Mouse (Mus musculus) forebrain, embryonic 11.5 days (tissue): ENCODE data around the gene Vezt. TPM values are rescaled to one million over a fixed set of nuclear protein-coding genes. Genes with fewer than 3 reads are reported as not detected.

Source experiments
- ATAC-seq: fragments of 200-750 bp; cut with Nextera tagmentation; replicated peaks from 2 replicates; pipeline ENCODE4 v1.8.0; 2017; ENCODE audit warnings: moderate TSS enrichment; ENCODE audit not compliant: low FRiP score
- DNase-seq: peaks from one replicate; pipeline ENCODE4 v3.0.0-alpha.2; 2017; ENCODE audit warnings: low spot score
- H3K27ac ChIP-seq: fragments of 300-500 bp; sonication (generic); 2 replicates; pipeline ENCODE4 v1.5.1; 2014; ENCODE audit warnings: low read depth, low read length
- H3K27me3 ChIP-seq: fragments of 300-500 bp; sonication (generic); 2 replicates; pipeline ENCODE4 v1.6.1; 2014; ENCODE audit warnings: mild to moderate bottlenecking, low read length, mixed read lengths; ENCODE audit not compliant: control insufficient read depth, insufficient read depth
- H3K36me3 ChIP-seq: fragments of 300-500 bp; sonication (generic); 2 replicates; pipeline ENCODE4 v1.6.1; 2014; ENCODE audit warnings: mild to moderate bottlenecking, low read length, moderate library complexity, mixed read lengths; ENCODE audit not compliant: control insufficient read depth, insufficient read depth
- H3K4me1 ChIP-seq: fragments of 300-500 bp; sonication (generic); replicated peaks from 2 replicates; pipeline ENCODE4 v1.6.1; 2014; ENCODE audit warnings: low read length, mixed read lengths; ENCODE audit not compliant: control insufficient read depth, insufficient read depth
- H3K4me2 ChIP-seq: fragments of 300-500 bp; sonication (generic); 2 replicates; pipeline ENCODE4 v1.6.1; 2014; ENCODE audit warnings: low read depth, mild to moderate bottlenecking, low read length, moderate library complexity, mixed read lengths; ENCODE audit not compliant: severe bottlenecking
- H3K4me3 ChIP-seq: fragments of 300-500 bp; sonication (generic); 2 replicates; pipeline ENCODE4 v1.5.1; 2014; ENCODE audit warnings: low read depth, low read length
- H3K9ac ChIP-seq: fragments of 300-500 bp; sonication (generic); 2 replicates; pipeline ENCODE4 v1.6.1; 2014; ENCODE audit warnings: low read length
- H3K9me3 ChIP-seq: fragments of 300-500 bp; sonication (generic); 2 replicates; pipeline ENCODE4 v1.6.1; 2016; ENCODE audit warnings: low read length, mixed read lengths; ENCODE audit not compliant: control insufficient read depth
- WGBS: fragments of 180-500 bp; shearing (Covaris S2); extraction: QIAGEN DNeasy Blood & Tissue Kit; methylation state at CpG from one replicate; pipeline ENCODE4 v1.1.7; 2014; 5-methylcytosine and 5-hydroxymethylcytosine counted together
- polyA plus RNA-seq: library from polyadenylated mRNA; unstranded; fragments of >200 nt; fragmentation: Nextera tagmentation; extraction: Ambion mirVana; gene quantifications from 2 replicates; pipeline ENCODE4 v1.2.1, GENCODE M21; 2014

Gene Vezt
- polyA plus RNA-seq, 1 experiment from 2014 or later = 46.6 TPM

DNA sequence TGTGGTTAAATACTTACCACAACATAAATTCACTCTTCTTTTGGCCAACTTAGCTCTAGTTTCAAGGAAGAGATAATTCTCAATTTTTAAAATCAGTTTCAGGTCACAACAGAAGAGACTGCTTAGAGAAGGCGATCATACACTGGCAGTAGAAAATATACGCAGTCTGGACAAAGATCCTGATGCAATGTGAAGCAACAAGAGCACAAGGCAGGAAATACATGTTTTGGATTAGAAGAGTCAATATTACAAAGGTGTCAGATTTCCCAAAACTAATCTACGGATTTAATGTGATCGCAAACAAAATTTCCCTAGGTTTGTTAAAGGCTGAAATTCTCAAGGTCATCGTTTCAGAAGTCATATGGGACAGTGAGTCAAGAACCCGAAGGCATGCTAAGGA, 4.5 kb downstream of the Vezt start:
- WGBS = 96% methylated on average over 6 of the region's 6 CpGs
- ATAC-seq (no peak), DNase-seq (no peak)
- Histone ChIP-seq H3K27me3 (no peaks in the 10 kb centered on the region), H3K4me3 (no peak overlapping the region), H3K27ac (no peak overlapping the region), H3K9me3 (no peaks in the 10 kb centered on the region), H3K4me1 (peaks cover 5% of the 10 kb centered on the region; the same call in 1 of the 2 replicates), H3K4me2 (no peak overlapping the region), H3K9ac (no peak overlapping the region), H3K36me3 (no peaks in the 10 kb centered on the region)

DNA sequence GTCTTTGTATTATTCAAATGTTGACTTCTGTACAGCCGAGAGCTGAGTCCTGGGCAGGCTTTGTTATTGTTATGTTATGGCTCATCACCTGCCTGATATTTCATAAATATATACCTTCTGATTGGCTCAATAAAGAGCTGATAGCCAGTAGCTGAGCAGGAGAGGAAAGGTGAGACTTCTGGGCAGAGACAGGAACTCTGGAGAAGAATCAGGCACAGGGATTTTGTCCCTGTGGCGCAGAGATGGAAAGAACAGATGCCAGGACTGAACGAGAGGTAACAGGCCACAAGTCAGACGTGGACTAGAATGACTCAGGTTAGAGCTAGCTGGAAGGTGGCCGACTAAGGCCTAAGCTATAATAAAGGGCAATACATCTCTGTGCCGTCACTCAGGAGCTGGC, 7.1 kb downstream of the Vezt start:
- no peak overlapping the region for H3K9ac ChIP-seq
- H3K36me3 ChIP-seq = no peaks in the 10 kb centered on the region
- H3K27me3 ChIP-seq = no peaks in the 10 kb centered on the region
- no peak overlapping the region for H3K27ac ChIP-seq
- H3K4me2 ChIP-seq = no peak overlapping the region
- 87% methylated on average over 6 of the region's 6 CpGs for WGBS
- ATAC-seq (no peak), DNase-seq (no peak)
- peaks cover 5% of the 10 kb centered on the region; the same call in 1 of the 2 replicates for H3K4me1 ChIP-seq
- no peak overlapping the region for H3K4me3 ChIP-seq
- no peaks in the 10 kb centered on the region for H3K9me3 ChIP-seq

DNA sequence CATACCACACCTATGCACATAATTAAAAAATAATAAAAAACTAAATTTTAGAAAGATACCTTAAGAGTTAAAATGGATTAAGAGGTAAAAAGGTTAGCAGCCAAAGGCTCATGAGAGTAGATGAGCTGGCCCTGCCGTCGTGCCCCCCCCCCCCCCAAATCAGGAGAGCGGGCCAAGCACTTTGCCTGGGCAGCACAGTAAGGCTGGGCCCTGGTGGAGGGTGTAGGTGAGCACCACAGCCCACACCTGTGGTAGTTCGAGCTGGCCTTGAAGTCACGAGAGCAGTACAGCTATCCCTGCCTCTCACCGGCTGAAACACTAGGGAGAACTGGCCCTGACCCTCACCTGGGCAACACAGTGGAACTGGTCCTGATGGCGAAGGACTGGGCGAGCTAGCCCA, 10.5 kb downstream of the Vezt start:
- Histone ChIP-seq H3K4me1 (no peaks in the 10 kb centered on the region), H3K27me3 (no peaks in the 10 kb centered on the region), H3K4me3 (no peak overlapping the region), H3K9ac (no peak overlapping the region), H3K4me2 (no peak overlapping the region), H3K27ac (no peak overlapping the region), H3K9me3 (no peaks in the 10 kb centered on the region), H3K36me3 (no peaks in the 10 kb centered on the region)
- DNase-seq (no peak), ATAC-seq (no peak)
- WGBS = 90% methylated on average over 8 of the region's 8 CpGs

DNA sequence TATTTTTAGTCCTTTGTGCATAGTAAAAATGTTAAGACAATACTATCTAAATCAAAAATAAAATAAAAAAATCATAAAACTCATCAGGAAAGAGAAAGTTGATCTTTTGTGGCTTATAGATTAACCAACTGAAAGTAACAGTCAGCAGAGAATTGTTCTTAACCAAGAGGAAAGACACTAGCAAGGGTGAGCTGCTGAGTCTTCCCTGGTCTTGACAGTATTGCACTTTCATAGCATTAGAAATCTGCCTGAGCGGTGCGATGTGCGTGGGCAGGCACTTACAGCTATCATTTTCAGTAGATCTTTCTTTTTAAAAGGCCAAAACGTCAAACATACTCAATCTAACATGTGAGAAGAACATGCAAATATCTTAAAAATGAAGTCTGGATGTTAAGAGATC, 14.6 kb downstream of the Vezt start:
- H3K4me2 ChIP-seq = no peak overlapping the region
- H3K9ac ChIP-seq = no peak overlapping the region
- no peak for DNase-seq
- no peaks in the 10 kb centered on the region for H3K36me3 ChIP-seq
- ATAC-seq = no peak
- H3K4me1 ChIP-seq = no peaks in the 10 kb centered on the region
- no peak overlapping the region for H3K4me3 ChIP-seq
- 92% methylated on average over 4 of the region's 4 CpGs for WGBS
- H3K9me3 ChIP-seq = no peaks in the 10 kb centered on the region
- no peak overlapping the region for H3K27ac ChIP-seq
- no peaks in the 10 kb centered on the region for H3K27me3 ChIP-seq

DNA sequence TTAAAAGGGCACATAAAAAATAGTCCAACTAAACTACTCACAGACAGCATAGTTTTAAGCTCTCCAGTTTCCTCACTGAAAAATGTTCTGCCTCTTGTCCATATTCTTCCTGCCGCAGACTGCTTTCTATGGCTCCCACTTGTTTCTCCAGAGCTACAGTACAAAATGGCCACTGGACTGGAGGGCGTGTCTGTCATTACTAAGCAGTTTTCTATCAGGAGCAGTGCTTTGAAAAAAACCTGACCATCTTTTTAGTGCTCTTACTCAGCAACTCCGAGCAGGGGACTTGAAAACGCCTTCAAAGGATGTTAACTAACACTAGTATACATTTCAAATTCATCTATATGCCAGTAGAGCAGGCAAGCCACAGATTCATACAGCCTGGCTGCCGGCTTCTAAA, 15.0 kb downstream of the Vezt start:
- no peak overlapping the region for H3K27ac ChIP-seq
- no peaks in the 10 kb centered on the region for H3K4me1 ChIP-seq
- H3K9ac ChIP-seq = no peak overlapping the region
- no peak overlapping the region for H3K4me3 ChIP-seq
- H3K4me2 ChIP-seq = no peak overlapping the region
- ATAC-seq (no peak), DNase-seq (no peak)
- WGBS = 88% methylated on average over 5 of the region's 5 CpGs
- H3K27me3 ChIP-seq = no peaks in the 10 kb centered on the region
- no peaks in the 10 kb centered on the region for H3K36me3 ChIP-seq
- H3K9me3 ChIP-seq = no peaks in the 10 kb centered on the region

- whole genome bisulfite sequencing = 93% methylated on average over 8 of the region's 8 CpGs
- no peak overlapping the region for H3K27ac ChIP-seq
- ATAC-seq = no peak
- no peak overlapping the region for H3K4me3 ChIP-seq
- DNase-seq = no peak
- H3K4me1 ChIP-seq = no peaks in the 10 kb centered on the region
- no peak overlapping the region for H3K4me2 ChIP-seq
- H3K9me3 ChIP-seq = no peaks in the 10 kb centered on the region
- no peaks in the 10 kb centered on the region for H3K36me3 ChIP-seq
- H3K27me3 ChIP-seq = no peaks in the 10 kb centered on the region
- H3K9ac ChIP-seq = no peak overlapping the region
Observed at GRCm38 (mm10) chr10:94017455-94017854, 18.2 kb downstream of the Vezt start.

- DNase-seq (no peak), ATAC-seq (no peak)
- Histone ChIP-seq H3K4me1 (no peaks in the 10 kb centered on the region), H3K36me3 (no peaks in the 10 kb centered on the region), H3K27ac (no peak overlapping the region), H3K4me3 (no peak overlapping the region), H3K9ac (no peak overlapping the region), H3K27me3 (no peaks in the 10 kb centered on the region), H3K9me3 (no peaks in the 10 kb centered on the region), H3K4me2 (no peak overlapping the region)
- 80% methylated on average over 4 of the region's 4 CpGs for WGBS
Observed at GRCm38 (mm10) chr10:94014200-94014599, 21.4 kb downstream of the Vezt start.

GRCm38 (mm10) chr10:94013196-94013595, 22.4 kb downstream of the Vezt start:
- Histone ChIP-seq H3K9ac (no peak overlapping the region), H3K27me3 (no peaks in the 10 kb centered on the region), H3K27ac (no peak overlapping the region), H3K4me2 (no peak overlapping the region), H3K4me3 (no peak overlapping the region), H3K36me3 (no peaks in the 10 kb centered on the region), H3K9me3 (no peaks in the 10 kb centered on the region), H3K4me1 (no peaks in the 10 kb centered on the region)
- no peak for ATAC-seq
- DNase-seq = peak; percentile 69
- WGBS = 52% methylated on average over 3 of the region's 3 CpGs

- no peak overlapping the region for H3K4me3 ChIP-seq
- no peak for DNase-seq
- H3K27me3 ChIP-seq = no peaks in the 10 kb centered on the region
- no peak overlapping the region for H3K9ac ChIP-seq
- WGBS = 77% methylated on average over 2 of the region's 2 CpGs
- no peak for ATAC-seq
- no peaks in the 10 kb centered on the region for H3K4me1 ChIP-seq
- H3K4me2 ChIP-seq = no peak overlapping the region
- no peaks in the 10 kb centered on the region; the same call in 1 of the 2 replicates for H3K36me3 ChIP-seq
- H3K9me3 ChIP-seq = no peaks in the 10 kb centered on the region
- H3K27ac ChIP-seq = no peak overlapping the region
Observed at GRCm38 (mm10) chr10:94011024-94011423, 24.6 kb downstream of the Vezt start.
